Mouse (Mus musculus): ENCODE results near the gene Rer1.

- no peak for TF ChIP-seq CTCF (IDR thresholded peaks at IDR 0.05; ENCODE audit: control insufficient read depth, insufficient read depth, insufficient replicate concordance, low read depth, low read length)
- no peak for TF ChIP-seq POLR2A (IDR thresholded peaks at IDR 0.05; ENCODE audit: control insufficient read depth, low read depth, low read length)
Measured at GRCm38 (mm10) chr4:155120038-155120437, 33.9 kb upstream of the Rer1 start.

Data from testis, adult 2 months (tissue).